Mouse (Mus musculus): ENCODE measurements around the gene Igf2bp3. TPM values are rescaled to one million over a fixed set of nuclear protein-coding genes. Genes with fewer than 3 reads are reported as not detected.

The Igf2bp3 gene
- polyA plus RNA-seq, 1 experiment = 76.0 TPM

DNA sequence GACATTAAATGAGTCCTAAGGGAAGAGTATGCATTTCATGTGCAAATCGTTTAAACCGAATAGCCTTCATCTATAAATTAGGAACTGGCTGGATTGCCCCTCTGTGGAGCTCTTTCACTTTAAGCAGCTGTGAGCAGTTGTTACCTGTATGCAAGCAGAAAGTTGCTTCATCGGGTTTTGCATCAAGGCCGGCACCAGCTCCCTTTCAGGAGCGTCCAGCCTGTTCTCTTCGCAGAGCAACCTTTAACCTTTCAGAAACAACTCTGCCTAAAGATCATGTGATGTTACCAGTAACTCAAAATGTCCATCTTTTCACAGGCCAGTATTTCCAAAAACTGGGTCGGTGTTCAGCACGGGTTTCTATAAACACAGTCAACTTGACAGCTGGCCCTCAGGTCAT is 167.8 kb downstream of the Igf2bp3 start:
- Histone ChIP-seq H3K4me1 (ENCODE audit: control insufficient read depth, insufficient read depth, low read length) (peaks cover 3% of the 10 kb centered on the region), H3K27ac (ENCODE audit: control insufficient read depth, insufficient read depth, low read depth, low read length) (peak overlapping the region; percentile 32; the same call in 1 of the 2 replicates), H3K4me3 (ENCODE audit: control insufficient read depth, low read depth, low read length) (no peak overlapping the region), H3K36me3 (ENCODE audit: control insufficient read depth, insufficient read depth, low read length) (no peaks in the 10 kb centered on the region), H3K27me3 (ENCODE audit: control insufficient read depth, insufficient read depth, low read length) (no peaks in the 10 kb centered on the region)
- TF ChIP-seq CTCF (IDR thresholded peaks at IDR 0.05; ENCODE audit: control insufficient read depth, insufficient read depth, insufficient replicate concordance, low read depth, low read length) (no peak), POLR2A (IDR thresholded peaks at IDR 0.05; ENCODE audit: control insufficient read depth, low read depth, low read length) (no peak)

DNA sequence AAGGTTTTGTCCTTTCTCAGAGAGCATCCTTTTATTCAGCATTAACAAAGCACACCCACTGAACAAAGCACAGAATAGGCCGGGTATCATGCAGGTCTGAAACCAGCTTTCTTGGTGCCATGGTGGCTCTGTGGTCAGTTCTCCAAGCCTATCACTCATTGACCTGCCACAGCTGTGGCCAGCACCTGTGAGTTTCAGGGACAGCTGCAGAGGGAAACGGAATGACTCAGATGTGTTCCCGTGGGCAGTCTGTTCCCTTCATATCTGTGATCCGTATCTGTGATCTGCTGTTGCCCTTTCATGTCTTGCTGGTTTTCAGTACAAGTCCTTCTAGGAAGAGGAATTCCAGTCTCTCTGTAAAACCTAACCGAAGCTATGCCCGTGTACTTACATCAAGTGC is 168.3 kb downstream of the Igf2bp3 start:
- Histone ChIP-seq H3K36me3 (ENCODE audit: control insufficient read depth, insufficient read depth, low read length) (no peaks in the 10 kb centered on the region), H3K27ac (ENCODE audit: control insufficient read depth, insufficient read depth, low read depth, low read length) (no peak overlapping the region), H3K4me1 (ENCODE audit: control insufficient read depth, insufficient read depth, low read length) (peaks cover 3% of the 10 kb centered on the region), H3K4me3 (ENCODE audit: control insufficient read depth, low read depth, low read length) (no peak overlapping the region), H3K27me3 (ENCODE audit: control insufficient read depth, insufficient read depth, low read length) (no peaks in the 10 kb centered on the region)
- TF ChIP-seq CTCF (IDR thresholded peaks at IDR 0.05; ENCODE audit: control insufficient read depth, insufficient read depth, insufficient replicate concordance, low read depth, low read length) = no peak
- TF ChIP-seq POLR2A (IDR thresholded peaks at IDR 0.05; ENCODE audit: control insufficient read depth, low read depth, low read length) = no peak

DNA sequence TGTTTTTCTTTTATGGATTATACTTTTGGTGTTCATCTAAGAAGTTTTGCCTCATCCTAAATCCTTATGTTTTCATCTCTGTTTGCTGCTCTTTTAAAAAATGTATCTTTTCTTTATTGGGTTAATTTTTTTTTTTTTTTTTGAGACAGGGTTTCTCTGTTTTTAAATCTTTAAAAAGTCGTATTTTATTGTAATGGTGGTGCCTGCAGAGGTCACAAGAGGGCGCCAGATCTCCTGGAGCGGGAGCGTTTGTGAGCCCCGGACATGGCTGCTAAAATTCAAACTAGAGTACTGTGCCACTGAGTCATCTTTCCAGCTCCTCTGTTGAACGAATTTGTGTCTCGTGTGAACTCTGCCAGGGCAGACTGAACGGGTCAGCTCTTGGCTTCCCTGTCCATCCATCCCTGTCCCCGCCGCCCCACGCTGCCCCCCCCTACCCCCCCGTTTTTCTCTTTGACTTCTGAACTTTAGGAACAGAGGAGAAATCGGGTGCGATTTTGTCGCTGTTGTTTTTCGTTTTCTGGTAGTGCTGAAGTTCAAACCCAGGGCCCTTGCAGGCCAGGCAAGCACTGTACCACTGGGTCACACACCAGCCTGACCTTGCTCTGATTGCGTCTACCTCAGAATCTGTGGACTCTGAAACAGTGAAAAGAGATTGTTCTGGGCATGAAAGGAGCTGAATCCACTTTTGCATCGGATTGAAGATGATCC is 175.1 kb downstream of the Igf2bp3 start:
- Histone ChIP-seq H3K27me3 (ENCODE audit: control insufficient read depth, insufficient read depth, low read length) (no peaks in the 10 kb centered on the region; the same call in 1 of the 2 replicates), H3K36me3 (ENCODE audit: control insufficient read depth, insufficient read depth, low read length) (no peaks in the 10 kb centered on the region), H3K27ac (ENCODE audit: control insufficient read depth, insufficient read depth, low read depth, low read length) (no peak overlapping the region), H3K4me1 (ENCODE audit: control insufficient read depth, insufficient read depth, low read length) (peaks cover 8% of the 10 kb centered on the region), H3K4me3 (ENCODE audit: control insufficient read depth, low read depth, low read length) (no peak overlapping the region)
- TF ChIP-seq POLR2A (IDR thresholded peaks at IDR 0.05; ENCODE audit: control insufficient read depth, low read depth, low read length) (no peak), CTCF (IDR thresholded peaks at IDR 0.05; ENCODE audit: control insufficient read depth, insufficient read depth, insufficient replicate concordance, low read depth, low read length) (peak; percentile 41; the same call in 1 of the 2 replicates)

DNA sequence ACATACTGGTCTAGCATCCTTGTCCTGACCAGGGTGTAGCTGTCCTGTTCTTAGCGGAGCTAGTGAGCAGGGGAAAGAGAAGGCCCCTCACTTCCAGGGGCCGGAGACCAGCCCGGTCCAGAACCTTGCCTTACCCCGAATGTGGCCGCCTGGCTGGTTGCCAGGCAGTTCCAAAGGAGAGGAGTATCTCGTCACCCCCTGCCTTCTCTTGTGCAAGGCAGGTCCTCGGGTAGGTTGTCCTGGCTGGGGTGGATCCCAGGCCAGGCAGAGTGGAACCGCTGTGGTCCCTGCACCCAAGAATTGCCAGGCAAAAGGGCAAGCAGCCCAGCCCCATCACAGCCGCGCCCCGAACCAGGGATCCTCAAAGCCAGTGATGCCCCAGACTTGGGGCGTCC is 177.5 kb downstream of the Igf2bp3 start:
- no peak overlapping the region for H3K4me3 ChIP-seq (ENCODE audit: control insufficient read depth, low read depth, low read length)
- H3K27me3 ChIP-seq (ENCODE audit: control insufficient read depth, insufficient read depth, low read length) = no peaks in the 10 kb centered on the region; the same call in 1 of the 2 replicates
- peaks cover 5% of the 10 kb centered on the region for H3K4me1 ChIP-seq (ENCODE audit: control insufficient read depth, insufficient read depth, low read length)
- no peak overlapping the region for H3K27ac ChIP-seq (ENCODE audit: control insufficient read depth, insufficient read depth, low read depth, low read length)
- no peaks in the 10 kb centered on the region for H3K36me3 ChIP-seq (ENCODE audit: control insufficient read depth, insufficient read depth, low read length)
- TF ChIP-seq CTCF (IDR thresholded peaks at IDR 0.05; ENCODE audit: control insufficient read depth, insufficient read depth, insufficient replicate concordance, low read depth, low read length) (no peak), POLR2A (IDR thresholded peaks at IDR 0.05; ENCODE audit: control insufficient read depth, low read depth, low read length) (no peak)

DNA sequence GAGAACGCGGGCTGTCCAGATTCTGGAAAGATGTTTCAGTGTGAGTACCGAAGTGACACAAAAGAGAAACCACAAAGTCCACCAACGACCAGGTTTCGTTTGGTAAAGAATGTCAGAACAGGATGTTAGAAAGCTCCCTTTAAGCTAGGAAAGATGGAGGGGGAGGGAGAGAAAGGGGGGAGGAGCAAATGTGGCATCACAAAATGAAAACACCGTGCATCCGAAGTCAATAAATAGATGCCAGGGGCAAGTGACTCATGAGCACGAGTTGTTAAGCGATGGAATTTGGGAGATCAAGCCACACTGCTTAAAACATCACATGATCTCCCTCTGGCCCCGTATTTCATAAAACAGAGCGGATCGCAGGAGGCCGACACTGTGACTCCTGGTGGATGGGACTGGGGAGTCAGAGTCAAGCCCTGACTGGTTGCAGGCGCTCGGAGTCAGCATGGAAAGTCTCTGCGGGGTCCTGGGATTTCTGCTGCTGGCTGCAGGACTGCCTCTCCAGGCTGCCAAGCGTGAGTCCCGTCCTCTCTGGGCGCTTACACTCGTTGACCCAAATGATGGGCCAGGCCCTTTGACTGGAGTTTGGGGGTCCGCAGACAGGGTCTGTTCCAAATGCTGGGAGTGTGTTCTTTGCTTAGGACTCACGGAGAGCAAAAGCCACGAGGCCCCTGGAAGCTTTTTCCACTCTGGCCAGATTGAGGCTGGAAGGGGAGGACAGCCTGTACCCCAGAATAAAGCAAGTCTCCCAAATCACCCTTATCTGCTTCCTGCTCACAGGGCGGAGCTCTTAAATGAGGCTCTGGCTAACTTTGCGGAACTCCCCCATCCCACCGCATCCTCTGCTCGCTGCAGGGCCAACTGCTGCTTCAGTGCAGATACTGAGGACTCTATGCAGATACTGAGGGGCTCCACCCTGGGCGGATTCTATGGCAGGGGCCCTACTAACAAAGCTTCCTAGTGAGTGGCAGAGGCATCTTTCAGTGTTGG is 178.2 kb downstream of the Igf2bp3 start, which contains the start of gene Gpnmb:
Gene Gpnmb (plus strand): TSS at position 272 of the 993 bp plus-strand sequence.
- no peak within 1 kb of the TSS for H3K4me3 ChIP-seq (ENCODE audit: control insufficient read depth, low read depth, low read length)

More for the DNA sequence above, 178.2 kb downstream of the Igf2bp3 start, which contains the start of gene Gpnmb:
- H3K36me3 ChIP-seq (ENCODE audit: control insufficient read depth, insufficient read depth, low read length) = no peaks in the 10 kb centered on the region
- H3K4me1 ChIP-seq (ENCODE audit: control insufficient read depth, insufficient read depth, low read length) = peaks cover 5% of the 10 kb centered on the region
- no peak for TF ChIP-seq POLR2A (IDR thresholded peaks at IDR 0.05; ENCODE audit: control insufficient read depth, low read depth, low read length)
- no peak for TF ChIP-seq CTCF (IDR thresholded peaks at IDR 0.05; ENCODE audit: control insufficient read depth, insufficient read depth, insufficient replicate concordance, low read depth, low read length)
- no peak within 1 kb of the TSS for H3K27ac ChIP-seq (ENCODE audit: control insufficient read depth, insufficient read depth, low read depth, low read length)
- H3K27me3 ChIP-seq (ENCODE audit: control insufficient read depth, insufficient read depth, low read length) = no peaks in the 10 kb centered on the region; the same call in 1 of the 2 replicates

Other genes with a start within 250 kb of the Igf2bp3 start
- gene Doxl2, start 240.0 kb downstream of the Igf2bp3 start, polyA plus RNA-seq (2012; rRNA removed) = not detected in 2 replicates
- gene Svs1, start 228.1 kb downstream of the Igf2bp3 start, polyA plus RNA-seq (2012; rRNA removed) = 0.43 TPM in 1 of 2 replicates, not detected in the other
- 0.31 and 7.8 TPM in 2 replicates for gene Gpnmb, start 178.4 kb downstream of the Igf2bp3 start, polyA plus RNA-seq (2012; rRNA removed)
- gene Malsu1, start 141.2 kb downstream of the Igf2bp3 start, polyA plus RNA-seq (2012; rRNA removed) = 8.4 and 11.6 TPM in 2 replicates
- gene Tra2a, start 49.1 kb upstream of the Igf2bp3 start, polyA plus RNA-seq (2012; rRNA removed) = 36.2 and 45.4 TPM in 2 replicates
- gene Ccdc126, start 104.3 kb upstream of the Igf2bp3 start, polyA plus RNA-seq (2012; rRNA removed) = 2.1 and 2.2 TPM in 2 replicates
- 19.5 and 20.5 TPM in 2 replicates for gene Fam221a, start 152.8 kb upstream of the Igf2bp3 start, polyA plus RNA-seq (2012; rRNA removed)
- 8.8 and 13.3 TPM in 2 replicates for gene Stk31, start 180.6 kb upstream of the Igf2bp3 start, polyA plus RNA-seq (2012; rRNA removed)